Mouse (Mus musculus): ENCODE results near the gene C1qc. TPM values are rescaled to one million over a fixed set of nuclear protein-coding genes. Genes with fewer than 3 reads are reported as not detected.

The C1qc gene
- polyA plus RNA-seq, 1 experiment, result 108 TPM

- H3K4me1 ChIP-seq (ENCODE audit: control insufficient read depth, insufficient read depth, insufficient read length, low read length), result peaks cover 8% of the 10 kb centered on the region; the same call in 1 of the 2 replicates
- TF ChIP-seq POLR2A (IDR thresholded peaks at IDR 0.05; ENCODE audit: low read depth, low read length) (no peak), CTCF (IDR thresholded peaks at IDR 0.05; ENCODE audit: extremely low read depth, insufficient read length, insufficient replicate concordance, low read depth, low read length) (no peak)
- H3K4me3 ChIP-seq (ENCODE audit: low read depth, low read length), result no peak overlapping the region
- no peaks in the 10 kb centered on the region for H3K27me3 ChIP-seq (ENCODE audit: control insufficient read depth, insufficient read depth, low read length)
- no peaks in the 10 kb centered on the region for H3K36me3 ChIP-seq (ENCODE audit: control insufficient read depth, insufficient read depth, low read length)
- no peak overlapping the region for H3K27ac ChIP-seq (ENCODE audit: insufficient read depth, low read depth, low read length)
- WGBS, result 20% methylated on average over 12 of the region's 12 CpGs
Observed at GRCm38 (mm10) chr4:136867690-136868345, 25.0 kb downstream of the C1qc start.

- no peaks in the 10 kb centered on the region for H3K36me3 ChIP-seq (ENCODE audit: control insufficient read depth, insufficient read depth, low read length)
- TF ChIP-seq CTCF (IDR thresholded peaks at IDR 0.05; ENCODE audit: extremely low read depth, insufficient read length, insufficient replicate concordance, low read depth, low read length), result no peak
- no peak for TF ChIP-seq POLR2A (IDR thresholded peaks at IDR 0.05; ENCODE audit: low read depth, low read length)
- no peaks in the 10 kb centered on the region for H3K27me3 ChIP-seq (ENCODE audit: control insufficient read depth, insufficient read depth, low read length)
- H3K4me1 ChIP-seq (ENCODE audit: control insufficient read depth, insufficient read depth, insufficient read length, low read length), result peaks cover 8% of the 10 kb centered on the region; the same call in 1 of the 2 replicates
- H3K27ac ChIP-seq (ENCODE audit: insufficient read depth, low read depth, low read length), result no peak overlapping the region
- WGBS, result 84% methylated on average over 5 of the region's 5 CpGs
- no peak overlapping the region for H3K4me3 ChIP-seq (ENCODE audit: low read depth, low read length)
Observed at GRCm38 (mm10) chr4:136865531-136865930, 27.3 kb downstream of the C1qc start.

DNA sequence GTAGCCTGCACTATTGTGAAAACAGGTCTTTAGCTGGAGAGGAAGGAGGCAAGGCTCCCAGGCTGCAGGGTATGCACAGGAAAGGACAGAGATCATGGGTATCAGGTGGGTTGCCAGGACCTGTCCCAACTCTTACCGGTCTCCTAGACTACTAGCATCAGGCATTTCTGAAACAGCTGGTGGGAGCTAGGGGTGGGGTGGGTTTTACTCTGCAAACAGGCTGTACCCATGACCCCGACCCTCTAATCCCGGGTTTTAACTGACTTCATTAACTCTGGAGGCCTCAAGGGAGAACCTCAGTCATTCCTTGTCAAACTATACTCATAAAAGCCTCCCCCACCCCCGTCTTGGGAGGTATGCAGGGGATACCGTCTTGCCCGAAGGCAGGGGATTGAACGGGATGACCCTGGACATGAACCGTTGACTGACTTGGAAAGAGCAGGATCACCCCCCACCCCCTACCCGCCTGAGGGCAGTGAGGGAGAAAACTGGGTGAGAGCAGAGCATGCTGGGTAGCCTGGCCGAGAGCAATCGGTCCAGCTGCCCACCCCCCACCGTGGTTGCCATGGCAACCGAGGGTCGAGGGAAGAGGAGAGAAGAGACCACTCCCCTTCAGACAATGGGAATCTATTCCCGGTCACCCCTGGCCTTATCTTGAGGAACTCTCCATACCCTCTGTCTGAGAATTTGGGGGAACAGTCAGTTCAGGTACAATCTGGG, 28.0 kb downstream of the C1qc start:
- Histone ChIP-seq H3K27me3 (ENCODE audit: control insufficient read depth, insufficient read depth, low read length) (no peaks in the 10 kb centered on the region), H3K4me3 (ENCODE audit: low read depth, low read length) (no peak overlapping the region), H3K27ac (ENCODE audit: insufficient read depth, low read depth, low read length) (no peak overlapping the region), H3K4me1 (ENCODE audit: control insufficient read depth, insufficient read depth, insufficient read length, low read length) (peaks cover 8% of the 10 kb centered on the region; the same call in 1 of the 2 replicates), H3K36me3 (ENCODE audit: control insufficient read depth, insufficient read depth, low read length) (no peaks in the 10 kb centered on the region)
- no peak for TF ChIP-seq POLR2A (IDR thresholded peaks at IDR 0.05; ENCODE audit: low read depth, low read length)
- WGBS, result 64% methylated on average over 15 of the region's 15 CpGs

GRCm38 (mm10) chr4:136863517-136863916, 29.3 kb downstream of the C1qc start:
- WGBS, result 40% methylated on average over 9 of the region's 9 CpGs
- H3K27me3 ChIP-seq (ENCODE audit: control insufficient read depth, insufficient read depth, low read length), result no peaks in the 10 kb centered on the region
- TF ChIP-seq CTCF (IDR thresholded peaks at IDR 0.05; ENCODE audit: extremely low read depth, insufficient read length, insufficient replicate concordance, low read depth, low read length), result no peak
- no peak for TF ChIP-seq POLR2A (IDR thresholded peaks at IDR 0.05; ENCODE audit: low read depth, low read length)
- H3K27ac ChIP-seq (ENCODE audit: insufficient read depth, low read depth, low read length), result no peak overlapping the region
- H3K4me3 ChIP-seq (ENCODE audit: low read depth, low read length), result no peak overlapping the region
- H3K4me1 ChIP-seq (ENCODE audit: control insufficient read depth, insufficient read depth, insufficient read length, low read length), result peaks cover 6% of the 10 kb centered on the region; the same call in 1 of the 2 replicates
- H3K36me3 ChIP-seq (ENCODE audit: control insufficient read depth, insufficient read depth, low read length), result no peaks in the 10 kb centered on the region

DNA sequence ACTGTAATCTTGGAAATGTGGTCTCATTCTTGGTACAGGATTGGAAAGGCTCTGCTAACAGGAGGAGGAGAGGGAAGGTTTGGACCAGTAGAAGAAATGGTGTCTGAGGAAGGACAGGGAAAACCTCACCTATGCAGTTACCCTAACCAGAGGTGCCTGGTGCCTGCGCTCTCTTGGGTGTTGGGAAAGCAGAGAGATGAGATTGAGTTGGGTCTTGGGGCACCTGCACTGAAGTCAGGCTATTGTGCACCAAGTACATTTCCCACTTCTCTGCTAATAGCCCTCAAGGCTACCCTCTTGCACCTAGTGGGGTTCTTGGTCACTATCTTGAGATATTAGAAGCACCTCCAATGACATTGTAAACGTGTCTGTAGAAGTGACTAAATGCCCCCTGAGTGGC, 30.5 kb downstream of the C1qc start:
- Histone ChIP-seq H3K27ac (ENCODE audit: insufficient read depth, low read depth, low read length) (no peak overlapping the region), H3K4me1 (ENCODE audit: control insufficient read depth, insufficient read depth, insufficient read length, low read length) (no peaks in the 10 kb centered on the region; the same call in 1 of the 2 replicates), H3K27me3 (ENCODE audit: control insufficient read depth, insufficient read depth, low read length) (no peaks in the 10 kb centered on the region), H3K36me3 (ENCODE audit: control insufficient read depth, insufficient read depth, low read length) (no peaks in the 10 kb centered on the region), H3K4me3 (ENCODE audit: low read depth, low read length) (no peak overlapping the region)
- TF ChIP-seq CTCF (IDR thresholded peaks at IDR 0.05; ENCODE audit: extremely low read depth, insufficient read length, insufficient replicate concordance, low read depth, low read length), result no peak
- TF ChIP-seq POLR2A (IDR thresholded peaks at IDR 0.05; ENCODE audit: low read depth, low read length), result no peak
- 89% methylated on average over 2 of the region's 2 CpGs for WGBS

- Histone ChIP-seq H3K27me3 (ENCODE audit: control insufficient read depth, insufficient read depth, low read length) (no peaks in the 10 kb centered on the region), H3K36me3 (ENCODE audit: control insufficient read depth, insufficient read depth, low read length) (no peaks in the 10 kb centered on the region), H3K4me3 (ENCODE audit: low read depth, low read length) (no peak overlapping the region), H3K27ac (ENCODE audit: insufficient read depth, low read depth, low read length) (no peak overlapping the region), H3K4me1 (ENCODE audit: control insufficient read depth, insufficient read depth, insufficient read length, low read length) (no peaks in the 10 kb centered on the region; the same call in 1 of the 2 replicates)
- TF ChIP-seq CTCF (IDR thresholded peaks at IDR 0.05; ENCODE audit: extremely low read depth, insufficient read length, insufficient replicate concordance, low read depth, low read length) (no peak), POLR2A (IDR thresholded peaks at IDR 0.05; ENCODE audit: low read depth, low read length) (no peak)
- WGBS, result 15% methylated on average over 17 of the region's 17 CpGs
Observed at GRCm38 (mm10) chr4:136861806-136862205, 31.1 kb downstream of the C1qc start.

GRCm38 (mm10) chr4:136860022-136860421, 32.8 kb downstream of the C1qc start:
- H3K27ac ChIP-seq (ENCODE audit: insufficient read depth, low read depth, low read length), result no peak overlapping the region
- H3K4me1 ChIP-seq (ENCODE audit: control insufficient read depth, insufficient read depth, insufficient read length, low read length), result no peaks in the 10 kb centered on the region; the same call in 1 of the 2 replicates
- no peaks in the 10 kb centered on the region for H3K36me3 ChIP-seq (ENCODE audit: control insufficient read depth, insufficient read depth, low read length)
- TF ChIP-seq POLR2A (IDR thresholded peaks at IDR 0.05; ENCODE audit: low read depth, low read length) (no peak), CTCF (IDR thresholded peaks at IDR 0.05; ENCODE audit: extremely low read depth, insufficient read length, insufficient replicate concordance, low read depth, low read length) (peak; percentile 36; the same call in 1 of the 2 replicates)
- no peak overlapping the region for H3K4me3 ChIP-seq (ENCODE audit: low read depth, low read length)
- 87% methylated on average over 7 of the region's 7 CpGs for WGBS
- no peaks in the 10 kb centered on the region for H3K27me3 ChIP-seq (ENCODE audit: control insufficient read depth, insufficient read depth, low read length)

Measured in small intestine, adult 2 months (tissue).